Comparison of ENCODE assay signal across 19 mouse cellular contexts in the genomic region with DNA sequence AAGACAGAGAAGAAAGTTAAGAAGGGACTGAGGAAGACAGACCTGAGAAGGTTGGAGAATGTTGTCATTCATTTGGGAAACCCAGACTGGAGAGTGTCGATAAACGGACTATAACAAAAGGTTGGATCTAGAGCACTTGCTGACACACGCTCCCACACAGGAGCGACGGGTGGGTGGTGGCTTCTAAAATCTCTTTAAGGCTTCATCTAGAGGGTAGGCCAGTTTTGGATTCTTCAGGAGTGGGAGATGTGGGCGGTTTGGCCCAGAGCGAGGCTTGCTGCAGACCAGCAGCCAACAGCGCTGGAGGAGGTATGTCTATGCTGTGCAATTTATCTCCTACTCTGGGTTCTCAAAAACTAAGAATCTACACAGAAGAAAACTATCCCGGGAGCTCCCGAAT. TPM values are rescaled to one million over a fixed set of nuclear protein-coding genes. Genes with fewer than 3 reads are reported as not detected.
A peak's percentile ranks its signal among the peaks of the same experiment; 100 is the strongest.
DNase-seq lines count a peak whose midpoint lies in the region; ATAC-seq and TF ChIP-seq lines count a peak whose summit lies in the region.
"Had no signal": no experiment of that assay in that cellular context is flagged by ENCODE, and none has a peak within 500 bp of the region (broad histone marks: within the 10 kb centered on the region; RNA-seq: fewer than 3 reads in every experiment).

No protein-coding gene starts in this region.

- H3K9me3 ChIP-seq in heart, embryonic 15.5 days (replicated peaks), result no peaks in the 10 kb centered on the region
- H3K9me3 ChIP-seq in midbrain, embryonic 10.5 days (replicated peaks), result no peaks in the 10 kb centered on the region
- H3K9me3 ChIP-seq in midbrain, embryonic 11.5 days (ENCODE audit: control insufficient read depth, low read length), result no peaks in the 10 kb centered on the region
- H3K9me3 ChIP-seq: hindbrain, embryonic 12.5 days; liver, embryonic 13.5 days had no signal

- ATAC-seq in heart, embryonic 15.5 days (replicated peaks; ENCODE audit: insufficient number of reproducible peaks, insufficient read depth, low FRiP score, low read depth), result no peak
- ATAC-seq in midbrain, embryonic 11.5 days (ENCODE audit: low FRiP score), result no peak
- ATAC-seq: CD4-positive, CD25-positive, alpha-beta regulatory T cell, adult 4 months; forebrain, postnatal 0 days; midbrain, embryonic 16.5 days had no signal

- no peaks in the 10 kb centered on the region for H3K36me3 ChIP-seq in heart, embryonic 15.5 days
- H3K36me3 ChIP-seq in midbrain, embryonic 10.5 days, result no peaks in the 10 kb centered on the region
- no peaks in the 10 kb centered on the region for H3K36me3 ChIP-seq in midbrain, embryonic 11.5 days (ENCODE audit: control insufficient read depth, insufficient read depth, low read length)
- H3K36me3 ChIP-seq: hindbrain, embryonic 12.5 days; liver, embryonic 13.5 days had no signal

- peak overlapping the region; percentile 83 for H3K27ac ChIP-seq in gastrocnemius, adult 2 months
- H3K27ac ChIP-seq in heart, embryonic 15.5 days, result peak overlapping the region; percentile 85; the same call in 1 of the 2 replicates
- peak overlapping the region; percentile 64 for H3K27ac ChIP-seq in midbrain, embryonic 10.5 days (replicated peaks)
- no peak overlapping the region for H3K27ac ChIP-seq in midbrain, embryonic 11.5 days (ENCODE audit: low read depth, low read length)
- H3K27ac ChIP-seq: liver, embryonic 13.5 days had no signal

- H3K4me2 ChIP-seq in heart, embryonic 15.5 days, result 0 out of 2 replicates have a peak overlapping the region, but pooled peaks have one; percentile 41
- H3K4me2 ChIP-seq in midbrain, embryonic 11.5 days, result no peak overlapping the region
- H3K4me2 ChIP-seq: hindbrain, embryonic 12.5 days; liver, embryonic 13.5 days had no signal

- 81% methylated on average over 10 of the region's 10 CpGs for whole genome bisulfite sequencing in heart, embryonic 15.5 days
- 85% methylated on average over 10 of the region's 10 CpGs for WGBS in midbrain, embryonic 10.5 days
- WGBS in midbrain, embryonic 11.5 days, result 85% methylated on average over 10 of the region's 10 CpGs

- no peaks in the 10 kb centered on the region for H3K27me3 ChIP-seq in heart, embryonic 15.5 days
- 0 out of 2 replicates have a peak, but pooled peaks cover 5% of the 10 kb centered on the region for H3K27me3 ChIP-seq in midbrain, embryonic 10.5 days (ENCODE audit: low read depth, poor library complexity, severe bottlenecking)
- no peaks in the 10 kb centered on the region for H3K27me3 ChIP-seq in midbrain, embryonic 11.5 days (ENCODE audit: control insufficient read depth, insufficient read depth, low read length)
- H3K27me3 ChIP-seq: hindbrain, embryonic 12.5 days had no signal

- no peak for DNase-seq in gastrocnemius, adult 2 months
- DNase-seq in gastrocnemius, postnatal 14 days, result no peak
- DNase-seq in heart, postnatal 36 days, result no peak
- no peak for DNase-seq in midbrain, embryonic 10.5 days (ENCODE audit: low spot score)
- DNase-seq in midbrain, embryonic 11.5 days (ENCODE audit: low spot score, missing footprints), result no peak
- no peak for DNase-seq in retina, postnatal 1 day
- DNase-seq: adrenal gland, postnatal 14 days; cerebellum, adult 9-11 months; forebrain, postnatal 0 days; kidney, adult 11 months; kidney, postnatal 4 days; liver, embryonic 13.5 days; lung, adult 2 months; lung, postnatal 36 days had no signal

- TF ChIP-seq CTCF in gastrocnemius, adult 2 months (IDR thresholded peaks at IDR 0.05), result no peak

- peaks cover 58% of the 10 kb centered on the region for H3K4me1 ChIP-seq in heart, embryonic 15.5 days (replicated peaks)
- H3K4me1 ChIP-seq in midbrain, embryonic 10.5 days, result peaks cover 63% of the 10 kb centered on the region
- H3K4me1 ChIP-seq in midbrain, embryonic 11.5 days (ENCODE audit: control insufficient read depth, insufficient read depth, low read length), result peaks cover 34% of the 10 kb centered on the region

- intact Hi-C loops in gastrocnemius, adult 2 months (cut with DNase I), result no loop called here
- intact Hi-C loops in gastrocnemius, postnatal 14 days (cut with DNase I; ENCODE audit: low total_unique reads), result no loop called here
- intact Hi-C loops in heart, postnatal 36 days (cut with DNase I), result no loop called here

- no peak overlapping the region for H3K9ac ChIP-seq in heart, embryonic 15.5 days
- H3K9ac ChIP-seq in midbrain, embryonic 11.5 days (ENCODE audit: low read length), result no peak overlapping the region
- H3K9ac ChIP-seq: forebrain, postnatal 0 days; liver, embryonic 13.5 days had no signal

- H3K4me3 ChIP-seq in gastrocnemius, adult 2 months, result peak overlapping the region; percentile 38
- no peak overlapping the region for H3K4me3 ChIP-seq in heart, embryonic 15.5 days
- H3K4me3 ChIP-seq in midbrain, embryonic 10.5 days, result no peak overlapping the region
- H3K4me3 ChIP-seq in midbrain, embryonic 11.5 days (ENCODE audit: low read depth, low read length), result no peak overlapping the region
- H3K4me3 ChIP-seq: hindbrain, embryonic 12.5 days; liver, embryonic 13.5 days had no signal

RNA-seq across cellular contexts. Expression of a gene that starts 5.2 kb away (rescaled TPM):
- total RNA-seq in gastrocnemius, adult 2 months (2021), result 10 to 100 TPM in 1 of 2 experiments, 1 to 10 TPM in 1; 6.7 to 12.7 TPM
- total RNA-seq in gastrocnemius, postnatal 14 days (2021), result 10 to 100 TPM; 23.1 to 29.6 TPM
- polyA plus RNA-seq in heart, embryonic 15.5 days (2015; fragmentation: Nextera tagmentation; extraction: Ambion mirVana), result 18.8 and 19.8 TPM in 2 replicates
- total RNA-seq in heart, postnatal 36 days (2021), result 10 to 100 TPM; 18.1 to 21.1 TPM
- 28.1 and 29.1 TPM in 2 replicates for polyA plus RNA-seq in midbrain, embryonic 10.5 days (2016; fragmentation: Nextera tagmentation; extraction: Ambion mirVana)
- 27.4 and 31.6 TPM in 2 replicates for polyA plus RNA-seq in midbrain, embryonic 11.5 days (2014; fragmentation: Nextera tagmentation; extraction: Ambion mirVana)
- total RNA-seq: megakaryocyte-erythroid progenitor cell, adult 5-6 weeks had no signal
- polyA plus RNA-seq: CD4-positive, CD25-positive, alpha-beta regulatory T cell, adult 4 months had no signal

RNA-seq across cellular contexts. Expression of a gene that starts 20.5 kb away (rescaled TPM):
- 10 to 100 TPM; 35.4 to 42.9 TPM for total RNA-seq in gastrocnemius, adult 2 months (2021)
- total RNA-seq in gastrocnemius, postnatal 14 days (2021), result 10 to 100 TPM; 24.1 to 24.7 TPM
- polyA plus RNA-seq in heart, embryonic 15.5 days (2015; fragmentation: Nextera tagmentation; extraction: Ambion mirVana), result 63.0 and 63.4 TPM in 2 replicates
- 10 to 100 TPM; 40.0 to 41.1 TPM for total RNA-seq in heart, postnatal 36 days (2021)
- 68.5 and 70.3 TPM in 2 replicates for polyA plus RNA-seq in midbrain, embryonic 10.5 days (2016; fragmentation: Nextera tagmentation; extraction: Ambion mirVana)
- 72.5 and 76.2 TPM in 2 replicates for polyA plus RNA-seq in midbrain, embryonic 11.5 days (2014; fragmentation: Nextera tagmentation; extraction: Ambion mirVana)

RNA-seq across cellular contexts. Expression of a gene that starts 20.6 kb away (rescaled TPM):
- 10 to 100 TPM; 21.7 to 30.4 TPM for total RNA-seq in gastrocnemius, adult 2 months (2021)
- total RNA-seq in gastrocnemius, postnatal 14 days (2021), result 10 to 100 TPM; 19.5 to 21.4 TPM
- 66.5 and 67.4 TPM in 2 replicates for polyA plus RNA-seq in heart, embryonic 15.5 days (2015; fragmentation: Nextera tagmentation; extraction: Ambion mirVana)
- total RNA-seq in heart, postnatal 36 days (2021), result 10 to 100 TPM; 29.5 to 34.9 TPM
- polyA plus RNA-seq in midbrain, embryonic 10.5 days (2016; fragmentation: Nextera tagmentation; extraction: Ambion mirVana), result 92.5 and 102 TPM in 2 replicates
- 86.9 and 89.9 TPM in 2 replicates for polyA plus RNA-seq in midbrain, embryonic 11.5 days (2014; fragmentation: Nextera tagmentation; extraction: Ambion mirVana)

RNA-seq across cellular contexts. Expression of a gene that starts 29.6 kb away (rescaled TPM):
- 10 to 100 TPM; 21.5 to 23.9 TPM for total RNA-seq in gastrocnemius, adult 2 months (2021)
- total RNA-seq in gastrocnemius, postnatal 14 days (2021), result 10 to 100 TPM; 22.3 to 27.2 TPM
- 31.8 and 38.6 TPM in 2 replicates for polyA plus RNA-seq in heart, embryonic 15.5 days (2015; fragmentation: Nextera tagmentation; extraction: Ambion mirVana)
- total RNA-seq in heart, postnatal 36 days (2021), result 10 to 100 TPM; 30.3 to 33.5 TPM
- polyA plus RNA-seq in midbrain, embryonic 10.5 days (2016; fragmentation: Nextera tagmentation; extraction: Ambion mirVana), result 27.9 and 31.7 TPM in 2 replicates
- 28.6 and 30.3 TPM in 2 replicates for polyA plus RNA-seq in midbrain, embryonic 11.5 days (2014; fragmentation: Nextera tagmentation; extraction: Ambion mirVana)

RNA-seq across cellular contexts. Expression of a gene that starts 30.3 kb away (rescaled TPM):
- total RNA-seq in gastrocnemius, adult 2 months (2021), result 10 to 100 TPM; 81.8 to 84.8 TPM
- total RNA-seq in gastrocnemius, postnatal 14 days (2021), result 10 to 100 TPM; 73.0 to 80.9 TPM
- 479 and 520 TPM in 2 replicates for polyA plus RNA-seq in heart, embryonic 15.5 days (2015; fragmentation: Nextera tagmentation; extraction: Ambion mirVana)
- 100 to 1,000 TPM in 1 of 2 experiments, 10 to 100 TPM in 1; 94.5 to 116 TPM for total RNA-seq in heart, postnatal 36 days (2021)
- 852 and 895 TPM in 2 replicates for polyA plus RNA-seq in midbrain, embryonic 10.5 days (2016; fragmentation: Nextera tagmentation; extraction: Ambion mirVana)
- polyA plus RNA-seq in midbrain, embryonic 11.5 days (2014; fragmentation: Nextera tagmentation; extraction: Ambion mirVana), result 974 and 988 TPM in 2 replicates
